Mouse (Mus musculus) adrenal gland, postnatal 0 days (tissue): ENCODE results near the gene Nipsnap2. TPM values are rescaled to one million over a fixed set of nuclear protein-coding genes. Genes with fewer than 3 reads are reported as not detected.

Experiments
- polyA plus RNA-seq: library from polyadenylated mRNA; unstranded; fragments of >200 nt; fragmentation: Nextera tagmentation; extraction: Ambion mirVana; gene quantifications from 2 replicates; pipeline ENCODE4 v1.2.1, GENCODE M21; 2015

Gene Nipsnap2
- polyA plus RNA-seq: 96.9 and 145 TPM in 2 replicates

GRCm38 (mm10) chr5:129724834-129725773 lies at the start of gene Nipsnap2:
TSS of gene Nipsnap2 (plus strand) at chr5:129725063.

GRCm38 (mm10) chr5:129708412-129708811 lies 16.5 kb upstream of the Nipsnap2 start, which contains the start of gene Sept14:
TSS of gene Sept14 (minus strand) at chr5:129708512.

GRCm38 (mm10) chr5:129715326-129715861 lies 9.5 kb upstream of the Nipsnap2 start, which contains the start of gene Mrps17:
TSS of gene Mrps17 (plus strand) at chr5:129715497.

GRCm38 (mm10) chr5:129786818-129787790 lies 62.2 kb downstream of the Nipsnap2 start, which contains the start of gene Psph:
TSS of gene Psph (minus strand) at chr5:129787449.

Other genes starting within 250 kb of the Nipsnap2 start
- gene Sfswap, start 223.8 kb upstream of the Nipsnap2 start, polyA plus RNA-seq: 19.5 and 28.2 TPM in 2 replicates
- gene Mmp17, start 140.9 kb upstream of the Nipsnap2 start, polyA plus RNA-seq: 1.2 and 2.2 TPM in 2 replicates
- 1.6 and 2.2 TPM in 2 replicates for gene Zfp11, start 55.0 kb upstream of the Nipsnap2 start, polyA plus RNA-seq
- gene Sept14, start 16.6 kb upstream of the Nipsnap2 start, polyA plus RNA-seq: not detected in 2 replicates
- gene Mrps17, start 9.6 kb upstream of the Nipsnap2 start, polyA plus RNA-seq: 179 and 229 TPM in 2 replicates
- gene Psph, start 62.4 kb downstream of the Nipsnap2 start, polyA plus RNA-seq: 36.9 and 40.3 TPM in 2 replicates
- gene Sumf2, start 121.9 kb downstream of the Nipsnap2 start, polyA plus RNA-seq: 57.7 and 68.0 TPM in 2 replicates
- 1,691 and 2,228 TPM in 2 replicates for gene Chchd2, start 162.4 kb downstream of the Nipsnap2 start, polyA plus RNA-seq
- gene Zbed5, start 170.7 kb downstream of the Nipsnap2 start, polyA plus RNA-seq: 3.5 and 4.7 TPM in 2 replicates
- 0.20 and 0.59 TPM in 2 replicates for gene Phkg1, start 173.5 kb downstream of the Nipsnap2 start, polyA plus RNA-seq
- gene Nupr1l, start 183.5 kb downstream of the Nipsnap2 start, polyA plus RNA-seq: 8.0 and 11.9 TPM in 2 replicates
- 13.8 and 16.8 TPM in 2 replicates for gene Vkorc1l1, start 216.9 kb downstream of the Nipsnap2 start, polyA plus RNA-seq